Mouse (Mus musculus) small intestine, adult 2 months (tissue): ENCODE data around the gene Sgms1.

Source experiments
- CTCF ChIP-seq: fragments of 200-500 bp; IDR thresholded peaks from 2 replicates; pipeline ENCODE4 v1.5.1; 2012; ENCODE audit warnings: low read depth, mild to moderate bottlenecking, control low read depth, inconsistent platforms, low read length, moderate library complexity, mixed read lengths; ENCODE audit not compliant: insufficient replicate concordance, insufficient read length; ENCODE audit errors: extremely low read depth
- POLR2A ChIP-seq: fragments of 200-500 bp; IDR thresholded peaks from 2 replicates; pipeline ENCODE4 v1.6.1; 2012; ENCODE audit warnings: low read depth, mild to moderate bottlenecking, control low read depth, inconsistent platforms, low read length, moderate library complexity

GRCm38 (mm10) chr19:32231292-32231691 is 158.2 kb downstream of the Sgms1 start:
- no peak for TF ChIP-seq CTCF
- TF ChIP-seq POLR2A = no peak
